Comparison of ENCODE assay signal across 22 mouse cellular contexts in the genomic region with DNA sequence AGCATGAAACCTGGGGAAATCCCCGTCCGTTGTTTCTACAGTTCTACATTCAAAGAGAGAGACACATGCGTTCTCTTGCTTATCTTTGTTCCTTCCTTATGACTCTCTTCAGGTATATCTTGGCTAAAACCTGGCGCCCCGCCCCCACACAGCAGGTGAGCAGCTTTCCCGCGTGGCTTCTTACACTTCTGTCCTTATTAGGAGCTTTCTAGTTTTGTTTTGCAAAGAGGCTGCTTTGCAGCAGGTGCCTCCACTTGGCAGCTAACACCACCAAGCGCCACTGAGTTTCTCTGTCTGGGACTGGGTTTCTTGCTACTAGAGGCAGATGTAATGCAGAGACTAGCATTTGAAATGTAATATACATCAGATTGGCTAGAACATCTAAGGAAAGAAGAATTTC. TPM values are rescaled to one million over a fixed set of nuclear protein-coding genes. Genes with fewer than 3 reads are reported as not detected.
A peak's percentile ranks its signal among the peaks of the same experiment; 100 is the strongest.
DNase-seq lines count a peak whose midpoint lies in the region; ATAC-seq lines count a peak whose summit lies in the region.
"Had no signal": no experiment of that assay in that cellular context is flagged by ENCODE, and none has a peak within 500 bp of the region (broad histone marks: within the 10 kb centered on the region; RNA-seq: fewer than 3 reads in every experiment).

No protein-coding gene starts in this region.

- H3K27me3 ChIP-seq in limb, embryonic 10.5 days (ENCODE audit: low read depth, poor library complexity, severe bottlenecking): no peaks in the 10 kb centered on the region
- H3K27me3 ChIP-seq: hindbrain, embryonic 12.5 days had no signal

- DNase-seq in frontal cortex, postnatal 14 days (ENCODE audit: low spot score in 2 of 2): no peak
- DNase-seq in right cerebral cortex, postnatal 14 days: peak; percentile 39
- no peak for DNase-seq in right cerebral cortex, adult 2 months (ENCODE audit: low spot score in 2 of 2)
- no peak for DNase-seq in limb, embryonic 10.5 days (ENCODE audit: low spot score)
- no peak for DNase-seq in left cerebral cortex, postnatal 10 days (ENCODE audit: extremely low spot score in 1 of 2, low spot score in 2 of 2)
- no peak for DNase-seq in spleen, postnatal 10 days (ENCODE audit: low spot score in 2 of 2)
- DNase-seq in kidney, adult 9 months: no peak
- DNase-seq: cerebellum, adult 2 months; gastrocnemius, postnatal 36 days; lung, adult 2 months; lung, postnatal 36 days; right cerebral cortex, postnatal 4 days; thymus, adult 18-20 months; thymus, postnatal 4 days had no signal

- H3K4me3 ChIP-seq in limb, embryonic 10.5 days: no peak overlapping the region
- H3K4me3 ChIP-seq: forebrain, embryonic 10.5 days; hindbrain, embryonic 12.5 days; layer of hippocampus, adult 2 months; left cerebral cortex, adult 2 months had no signal

- 27% methylated on average over 8 of the region's 8 CpGs for WGBS in limb, embryonic 10.5 days

- H3K27ac ChIP-seq in limb, embryonic 10.5 days: peak overlapping the region; percentile 21; the same call in 1 of the 2 replicates
- H3K27ac ChIP-seq: forebrain, embryonic 10.5 days; hindbrain, embryonic 12.5 days; kidney, postnatal 0 days; layer of hippocampus, adult 2 months; left cerebral cortex, adult 2 months had no signal

- intact Hi-C loops in left cerebral cortex, postnatal 10 days (cut with DNase I): no loop called here

- no peaks in the 10 kb centered on the region for H3K36me3 ChIP-seq in limb, embryonic 10.5 days
- H3K36me3 ChIP-seq: forebrain, embryonic 10.5 days; hindbrain, embryonic 12.5 days had no signal

- no peaks in the 10 kb centered on the region for H3K9me3 ChIP-seq in limb, embryonic 10.5 days (replicated peaks)
- H3K9me3 ChIP-seq: forebrain, embryonic 10.5 days; hindbrain, embryonic 12.5 days had no signal

- peak; percentile 59 for ATAC-seq in frontal cortex, adult (ENCODE audit: low TSS enrichment)
- ATAC-seq: CD4-positive, CD25-positive, alpha-beta regulatory T cell, adult 4 months; inflammation-experienced regulatory T-cells, adult 6 months had no signal

- H3K4me1 ChIP-seq in limb, embryonic 10.5 days: peaks cover 30% of the 10 kb centered on the region

RNA-seq across cellular contexts. Expression of gene Atp2c1, which starts 10.4 kb away (rescaled TPM):
- polyA plus RNA-seq in limb, embryonic 10.5 days (2016; fragmentation: Nextera tagmentation; extraction: Ambion mirVana): 48.8 and 53.6 TPM in 2 replicates
- 100 to 1,000 TPM; 265 to 279 TPM for total RNA-seq in left cerebral cortex, postnatal 10 days (2021)
